Mouse (Mus musculus): ENCODE results near the gene Shprh.
"Not testable (repeated sequence)": the region's sequence is repeated elsewhere in the genome, so short reads cannot be mapped to it uniquely, and the experiment has no call there.

The Shprh gene

DNA sequence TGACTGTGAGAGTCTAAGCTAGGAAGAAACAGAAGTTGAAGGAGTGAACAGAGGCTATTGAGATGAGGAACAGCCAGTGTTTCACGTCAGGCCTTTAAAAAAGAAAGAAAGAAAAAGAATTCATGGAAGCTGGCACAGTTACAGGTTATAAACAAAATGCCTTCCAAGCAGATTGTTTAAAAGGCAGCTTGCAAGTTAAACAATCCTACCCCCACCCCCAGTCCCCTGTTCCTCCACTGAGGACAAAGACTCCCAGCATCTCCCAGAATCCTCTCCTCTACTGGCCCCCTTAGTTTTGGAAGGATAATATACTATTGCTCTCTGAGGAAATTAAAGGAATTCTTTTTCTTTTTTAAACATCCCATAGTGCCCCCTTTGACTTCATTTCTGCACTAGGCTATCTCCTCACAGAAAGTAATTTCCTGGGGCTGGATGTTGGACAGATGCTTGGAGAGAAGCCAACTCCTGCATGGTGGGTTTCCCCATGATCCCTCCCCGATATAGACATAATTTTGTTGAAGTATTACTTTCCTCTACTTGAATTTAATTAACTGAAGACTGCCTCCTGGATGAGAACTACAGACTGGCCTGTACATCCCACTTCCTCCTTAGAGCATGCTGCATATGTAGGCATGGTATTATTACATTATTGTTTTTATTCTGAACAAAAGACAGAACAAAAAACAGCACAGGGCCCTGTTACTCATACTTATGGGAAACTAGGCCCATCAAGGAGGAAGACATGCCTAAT, 101.2 kb downstream of the Shprh start:
- no peak for DNase-seq

- not testable (repeated sequence) for DNase-seq
These were observed 104.4 kb downstream of the Shprh start for GRCm38 (mm10) chr10:11253581-11253980.

- no peak for DNase-seq
These were observed 110.9 kb downstream of the Shprh start for GRCm38 (mm10) chr10:11260119-11260518.

GRCm38 (mm10) chr10:11262292-11262691, 113.1 kb downstream of the Shprh start:
- not testable (repeated sequence) for DNase-seq

DNA sequence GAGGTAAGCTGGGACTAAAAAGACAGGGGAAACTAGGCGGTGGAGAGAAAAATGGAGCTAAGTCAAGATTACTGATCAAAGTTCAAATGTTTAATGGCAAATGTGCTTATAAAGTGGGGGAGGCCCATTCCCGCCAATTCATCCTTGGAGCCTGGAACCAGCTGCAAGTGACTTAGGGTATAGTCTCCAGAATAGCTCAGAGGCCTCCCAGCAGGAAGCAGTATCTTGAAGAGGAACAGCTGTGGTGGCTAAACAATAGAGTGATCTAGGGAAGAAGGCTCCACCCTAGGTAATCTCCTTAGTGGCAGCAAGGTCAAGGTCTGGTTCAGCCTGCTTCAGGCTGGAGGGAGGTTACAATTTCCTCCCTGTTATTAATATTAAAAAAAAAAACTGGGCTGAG, 114.6 kb downstream of the Shprh start:
- DNase-seq = not testable (repeated sequence)

Measured in cerebellum, adult 8-10 months (tissue).